Mouse (Mus musculus) midbrain, embryonic 15.5 days (tissue): ENCODE results near the gene Chsy1. TPM values are rescaled to one million over a fixed set of nuclear protein-coding genes. Genes with fewer than 3 reads are reported as not detected.

Experiments used
- ATAC-seq: fragments of 200-750 bp; cut with Nextera tagmentation; replicated peaks from 2 replicates; pipeline ENCODE4 v1.8.0; 2017; ENCODE audit warnings: moderate TSS enrichment
- H3K27ac ChIP-seq: fragments of 300-500 bp; sonication (generic); 2 replicates; pipeline ENCODE4 v1.5.1; 2015; ENCODE audit warnings: mild to moderate bottlenecking, inconsistent platforms
- H3K27me3 ChIP-seq: fragments of 300-500 bp; sonication (generic); replicated peaks from 2 replicates; pipeline ENCODE4 v1.6.1; 2015; ENCODE audit warnings: inconsistent platforms
- H3K36me3 ChIP-seq: fragments of 300-500 bp; sonication (generic); replicated peaks from 2 replicates; pipeline ENCODE4 v1.6.1; 2015; ENCODE audit warnings: inconsistent platforms
- H3K4me1 ChIP-seq: fragments of 300-500 bp; sonication (generic); 2 replicates; pipeline ENCODE4 v1.6.1; 2015; ENCODE audit warnings: inconsistent platforms
- H3K4me2 ChIP-seq: fragments of 300-500 bp; sonication (generic); 2 replicates; pipeline ENCODE4 v1.6.1; 2015; ENCODE audit warnings: inconsistent platforms, mild to moderate bottlenecking, moderate library complexity
- H3K4me3 ChIP-seq: fragments of 300-500 bp; sonication (generic); 2 replicates; pipeline ENCODE4 v1.5.1; 2015; ENCODE audit warnings: mild to moderate bottlenecking, inconsistent platforms
- H3K9ac ChIP-seq: fragments of 300-500 bp; sonication (generic); 2 replicates; pipeline ENCODE4 v1.6.1; 2015; ENCODE audit warnings: mild to moderate bottlenecking, inconsistent platforms
- H3K9me3 ChIP-seq: fragments of 300-500 bp; sonication (generic); 2 replicates; pipeline ENCODE4 v1.6.1; 2016; ENCODE audit warnings: inconsistent platforms
- WGBS: fragments of 180-500 bp; shearing (Covaris S2); methylation state at CpG from one replicate; pipeline ENCODE4 v1.1.7; 2015; ENCODE audit warnings: mixed read lengths; 5-methylcytosine and 5-hydroxymethylcytosine counted together
- polyA plus RNA-seq: library from polyadenylated mRNA; unstranded; fragments of >200 nt; fragmentation: Nextera tagmentation; extraction: Ambion mirVana; gene quantifications from 2 replicates; pipeline ENCODE4 v1.2.1, GENCODE M21; 2015

The Chsy1 gene
- polyA plus RNA-seq, 1 experiment from 2014 or later = 10.0 TPM

DNA sequence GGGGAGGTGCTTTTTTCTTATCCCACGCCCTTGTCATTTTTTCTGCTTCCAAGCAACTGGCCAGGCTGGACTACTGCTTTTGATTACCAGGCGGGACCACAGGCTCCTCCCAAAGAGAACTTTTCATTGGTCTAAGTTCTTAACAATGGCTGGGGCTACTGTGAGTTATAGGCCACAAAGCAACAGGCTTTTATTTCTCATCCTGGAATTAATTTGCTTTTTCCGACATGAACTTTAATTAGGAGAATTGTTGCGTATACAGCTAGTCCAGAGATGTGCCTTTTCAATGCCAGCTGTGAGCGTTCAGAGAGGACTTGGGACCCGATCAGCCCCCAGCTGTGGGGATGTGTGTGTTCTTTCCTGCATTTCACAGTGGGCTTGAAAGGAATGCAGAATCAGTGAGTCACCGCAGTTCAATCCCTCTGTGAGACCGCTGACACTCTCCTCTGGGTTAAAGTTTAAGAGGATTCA is 113.3 kb downstream of the Chsy1 start:
- Histone ChIP-seq H3K9ac (no peak overlapping the region), H3K36me3 (no peaks in the 10 kb centered on the region), H3K4me2 (no peak overlapping the region), H3K27me3 (no peaks in the 10 kb centered on the region), H3K4me3 (no peak overlapping the region), H3K9me3 (no peaks in the 10 kb centered on the region), H3K4me1 (peaks cover 9% of the 10 kb centered on the region), H3K27ac (no peak overlapping the region)
- WGBS = 11% methylated on average over 8 of the region's 8 CpGs
- ATAC-seq = no peak

Other genes with a start within 250 kb of the Chsy1 start
- 1.1 TPM in 2 replicates for gene Pcsk6, start 247.8 kb upstream of the Chsy1 start, polyA plus RNA-seq
- not detected in 2 replicates for gene Gm45213, start 65.9 kb upstream of the Chsy1 start, polyA plus RNA-seq
- 127 and 132 TPM in 2 replicates for gene Snrpa1, start 50.5 kb upstream of the Chsy1 start, polyA plus RNA-seq
- gene Selenos, start 29.9 kb upstream of the Chsy1 start, polyA plus RNA-seq = 80.2 and 84.7 TPM in 2 replicates